Mouse (Mus musculus): Measurements from ENCODE around the gene Dhx9. TPM values are rescaled to one million over a fixed set of nuclear protein-coding genes. Genes with fewer than 3 reads are reported as not detected.

The Dhx9 gene
- polyA plus RNA-seq (2014; fragmentation: Illumina TruSeq; extraction: RNeasy Lipid Tissue Mini Kit (QIAGEN cat#74804); ENCODE audit: low read depth, low replicate concordance): 255 TPM

DNA sequence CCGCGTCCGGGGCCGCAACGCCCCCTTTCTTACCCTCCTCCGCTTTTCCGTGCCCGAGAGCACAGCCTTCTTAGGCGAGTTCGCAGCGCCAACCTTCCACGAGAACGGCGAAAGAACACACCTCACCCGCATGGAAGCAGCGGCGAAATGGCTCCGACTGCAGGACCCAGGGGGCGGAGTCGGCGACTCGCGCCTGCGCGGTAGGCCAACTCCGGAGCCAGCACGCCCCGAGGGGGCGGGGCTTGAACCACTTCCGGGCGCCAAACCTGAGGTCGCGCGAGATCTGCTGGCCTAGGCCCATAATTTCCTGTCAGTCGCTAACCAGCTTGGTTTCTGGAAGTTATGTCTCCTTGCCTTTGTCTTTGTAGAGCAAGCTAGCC is at the start of gene Dhx9:
Gene Dhx9 (minus strand): TSS at position 161 of the 380 bp plus-strand sequence.

DNA sequence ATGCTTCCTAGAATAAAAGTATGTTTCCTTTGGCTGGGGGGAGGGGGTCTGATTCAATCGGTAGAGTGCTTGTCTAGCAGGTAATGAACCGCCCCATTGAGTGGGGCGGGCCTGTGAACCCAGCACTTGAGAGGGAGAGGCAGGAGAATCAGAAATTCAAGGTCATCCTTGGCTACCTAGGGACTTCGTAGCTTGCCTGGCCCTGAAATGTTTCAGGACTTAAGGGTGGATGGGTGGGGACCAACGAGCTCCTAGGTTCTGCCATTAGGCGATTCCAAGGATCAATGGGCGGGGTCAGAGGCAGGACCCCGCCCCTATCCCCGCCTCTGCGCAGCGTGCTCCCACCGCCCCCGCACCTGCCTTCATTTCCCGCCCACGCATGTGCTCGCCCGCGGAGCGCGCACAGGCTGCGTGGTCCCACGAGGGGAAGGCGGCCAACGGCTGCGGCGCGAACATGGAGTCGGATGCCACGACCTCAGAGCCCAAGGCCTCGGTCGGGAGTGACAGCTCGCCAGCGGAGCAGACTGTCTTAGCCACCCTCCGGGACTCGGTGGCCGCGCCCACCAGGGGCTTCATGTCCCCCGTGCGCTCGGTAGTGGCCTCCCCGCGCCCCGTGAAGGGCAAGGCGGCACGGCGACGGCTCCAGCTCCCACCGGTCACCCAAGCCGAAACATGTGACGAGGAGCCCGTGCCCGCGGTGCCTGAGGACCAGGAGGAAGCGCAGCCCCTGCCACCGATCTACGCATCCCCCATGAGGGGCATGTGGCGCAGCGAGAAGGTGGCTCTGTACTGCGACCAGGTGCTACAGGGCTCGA is 62.5 kb downstream of the Dhx9 start, which contains the start of gene Shcbp1l:
Gene Shcbp1l (plus strand): TSS at position 393 of the 815 bp plus-strand sequence.

Other genes with a start within 250 kb of the Dhx9 start
- gene Lamc1, start 154.9 kb downstream of the Dhx9 start, polyA plus RNA-seq (2014; fragmentation: Illumina TruSeq; extraction: RNeasy Lipid Tissue Mini Kit (QIAGEN cat#74804); ENCODE audit: low read depth, low replicate concordance): 12.7 TPM
- gene Shcbp1l, start 62.5 kb downstream of the Dhx9 start, polyA plus RNA-seq (2014; fragmentation: Illumina TruSeq; extraction: RNeasy Lipid Tissue Mini Kit (QIAGEN cat#74804); ENCODE audit: low read depth, low replicate concordance): not detected
- 75.8 TPM for gene Npl, start 62.4 kb upstream of the Dhx9 start, polyA plus RNA-seq (2014; fragmentation: Illumina TruSeq; extraction: RNeasy Lipid Tissue Mini Kit (QIAGEN cat#74804); ENCODE audit: low read depth, low replicate concordance)
- gene Rgs8, start 165.4 kb upstream of the Dhx9 start, polyA plus RNA-seq (2014; fragmentation: Illumina TruSeq; extraction: RNeasy Lipid Tissue Mini Kit (QIAGEN cat#74804); ENCODE audit: low read depth, low replicate concordance): not detected